Mouse (Mus musculus) kidney, postnatal 25 days (tissue): ENCODE data around the gene Gm4847.

Experiments
- DNase-seq, 2 experiments: peaks; one replicate each; pipeline ENCODE4 v3.0.0; 2021; ENCODE audit warnings: mixed read lengths in 2 of 2

The Gm4847 gene

GRCm38 (mm10) chr1:166647593-166647992 is at the start of gene Gm4847:
Gm4847 (minus strand) TSS chr1:166647693.
- DNase-seq, result no peak

- no peak for DNase-seq
Measured at GRCm38 (mm10) chr1:166681745-166682144, 34.3 kb upstream of the Gm4847 start, which contains the start of gene Fmo9. Fmo9 (minus strand) TSS chr1:166681845.

- no peak for DNase-seq
Measured at GRCm38 (mm10) chr1:166669264-166669663, 21.8 kb upstream of the Gm4847 start.

- no peak for DNase-seq
Measured at GRCm38 (mm10) chr1:166660800-166661199, 13.3 kb upstream of the Gm4847 start.
